ENCODE assay signal across 8 mouse cellular contexts in the genomic region with DNA sequence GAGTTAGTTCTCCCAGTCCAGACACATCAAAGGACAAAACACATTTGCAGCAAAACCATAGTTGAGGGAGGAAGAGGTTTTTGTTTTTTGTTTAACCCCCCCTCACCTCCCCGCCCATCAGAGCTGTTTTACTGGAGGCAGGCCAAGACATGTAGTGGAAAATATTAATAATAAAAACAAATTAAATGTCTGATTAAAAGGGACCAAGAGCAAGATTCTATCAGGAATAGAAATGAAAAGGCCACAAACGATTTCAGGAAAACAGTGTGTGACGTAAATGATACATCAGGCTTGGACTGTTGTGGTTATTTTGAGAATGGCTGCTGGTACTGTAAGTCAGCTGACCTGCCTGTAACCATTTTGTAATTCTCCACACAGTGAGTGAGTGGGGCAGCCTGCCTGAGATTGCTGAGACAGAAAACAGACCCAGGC.
DNase-seq lines count a peak whose midpoint lies in the region; ATAC-seq and TF ChIP-seq lines count a peak whose summit lies in the region.

No protein-coding gene starts in this region.

- DNase-seq in lung, adult 2 months = no peak
- DNase-seq in cerebellum, adult 18-20 months = peak; percentile 47 to 49
- DNase-seq in ovary, postnatal 14 days (ENCODE audit: low spot score) = no peak
- DNase-seq in thymus, postnatal 10 days (ENCODE audit: low spot score in 2 of 2) = no peak
- no peak for DNase-seq in right cerebral cortex, postnatal 25 days

- H3K9me3 ChIP-seq in lung, embryonic 15.5 days = no peaks in the 10 kb centered on the region
- H3K9me3 ChIP-seq in heart, embryonic 12.5 days (replicated peaks) = no peaks in the 10 kb centered on the region
- H3K9me3 ChIP-seq in limb, embryonic 13.5 days = no peaks in the 10 kb centered on the region

- H3K9ac ChIP-seq in lung, embryonic 15.5 days = no peak overlapping the region
- H3K9ac ChIP-seq in heart, embryonic 12.5 days = no peak overlapping the region
- H3K9ac ChIP-seq in limb, embryonic 13.5 days = no peak overlapping the region

- TF ChIP-seq CTCF in lung, adult 2 months (IDR thresholded peaks at IDR 0.05; ENCODE audit: insufficient read depth, low read length) = no peak

- H3K36me3 ChIP-seq in lung, embryonic 15.5 days = 0 out of 2 replicates have a peak, but pooled peaks cover under 1% of the 10 kb centered on the region
- no peaks in the 10 kb centered on the region for H3K36me3 ChIP-seq in heart, embryonic 12.5 days
- H3K36me3 ChIP-seq in limb, embryonic 13.5 days = peaks cover 4% of the 10 kb centered on the region; the same call in 1 of the 2 replicates

- WGBS in lung, embryonic 15.5 days = 21% methylated on average over 3 of the region's 3 CpGs
- 9% methylated on average over 3 of the region's 3 CpGs for WGBS in lung, adult 2 months
- WGBS in heart, embryonic 12.5 days = 18% methylated on average over 3 of the region's 3 CpGs
- WGBS in limb, embryonic 13.5 days = 14% methylated on average over 3 of the region's 3 CpGs

- H3K4me2 ChIP-seq in lung, embryonic 15.5 days = peak overlapping the region; percentile 21; the same call in 1 of the 2 replicates
- peak overlapping the region; percentile 37 for H3K4me2 ChIP-seq in heart, embryonic 12.5 days
- peak overlapping the region; percentile 12 for H3K4me2 ChIP-seq in limb, embryonic 13.5 days (replicated peaks)

- ATAC-seq in lung, embryonic 15.5 days (ENCODE audit: borderline replicate concordance, extremely low read depth, low FRiP score, low TSS enrichment) = peak; percentile 52; the same call in 1 of the 2 replicates
- peak; percentile 79 for ATAC-seq in heart, embryonic 12.5 days (ENCODE audit: insufficient number of reproducible peaks, low FRiP score)
- ATAC-seq in limb, embryonic 13.5 days (ENCODE audit: low FRiP score, low read depth) = peak; percentile 81

- no peaks in the 10 kb centered on the region for H3K27me3 ChIP-seq in lung, embryonic 15.5 days
- no peaks in the 10 kb centered on the region for H3K27me3 ChIP-seq in heart, embryonic 12.5 days (replicated peaks)
- no peaks in the 10 kb centered on the region for H3K27me3 ChIP-seq in limb, embryonic 13.5 days

- peak overlapping the region; percentile 80 for H3K27ac ChIP-seq in lung, embryonic 15.5 days
- H3K27ac ChIP-seq in heart, embryonic 12.5 days (ENCODE audit: poor library complexity, severe bottlenecking) = peak overlapping the region; percentile 81
- peak overlapping the region; percentile 44 for H3K27ac ChIP-seq in limb, embryonic 13.5 days

- peaks cover 17% of the 10 kb centered on the region for H3K4me1 ChIP-seq in lung, embryonic 15.5 days
- peaks cover 4% of the 10 kb centered on the region for H3K4me1 ChIP-seq in lung, adult 2 months (ENCODE audit: control insufficient read depth, insufficient read depth, low read length)
- H3K4me1 ChIP-seq in heart, embryonic 12.5 days (replicated peaks) = peaks cover 18% of the 10 kb centered on the region
- H3K4me1 ChIP-seq in limb, embryonic 13.5 days = peaks cover 41% of the 10 kb centered on the region

- H3K4me3 ChIP-seq in lung, embryonic 15.5 days = no peak overlapping the region
- no peak overlapping the region for H3K4me3 ChIP-seq in lung, adult 2 months (replicated peaks; ENCODE audit: extremely low read depth, low read depth, low read length)
- H3K4me3 ChIP-seq in heart, embryonic 12.5 days = no peak overlapping the region
- H3K4me3 ChIP-seq in limb, embryonic 13.5 days = no peak overlapping the region

- no peak for TF ChIP-seq POLR2A in lung, adult 2 months (IDR thresholded peaks at IDR 0.05; ENCODE audit: borderline replicate concordance, extremely low read depth, low read depth, low read length)

Comparison
In these comparisons a context has a peak if more than half of its experiments do, and no peak if none do; other contexts are left out.
1. DNase-seq: peak in cerebellum, adult 18-20 months (2 of 2); none in lung, adult 2 months (single experiment), ovary, postnatal 14 days (single experiment), thymus, postnatal 10 days (0 of 2) and right cerebral cortex, postnatal 25 days (single experiment).
2. Peak in every context shown above with its lines, with median percentiles within 50 percentile points of each other: ATAC-seq, H3K27ac ChIP-seq and H3K4me2 ChIP-seq.